Mouse (Mus musculus): ENCODE measurements around the gene R3hdm2.

GRCm38 (mm10) chr10:127412776-127413175, 32.6 kb downstream of the R3hdm2 start:
- no peak for TF ChIP-seq POLR2A (IDR thresholded peaks at IDR 0.05; ENCODE audit: low read depth, low read length)
- TF ChIP-seq CTCF (conservative IDR thresholded peaks at IDR 0.05; ENCODE audit: insufficient read depth, insufficient read length, low read depth, low read length): no peak
